Mouse (Mus musculus) myocyte (in vitro differentiated cells): ENCODE measurements around the gene Rnf152. TPM values are rescaled to one million over a fixed set of nuclear protein-coding genes. Genes with fewer than 3 reads are reported as not detected.

Source experiments
- H3K27me3 ChIP-seq: one replicate; pipeline ENCODE4 v1.6.1; 2011; ENCODE audit not compliant: control insufficient read depth, insufficient read depth, insufficient read length
- H3K36me3 ChIP-seq: one replicate; pipeline ENCODE4 v1.6.1; 2011; ENCODE audit not compliant: control insufficient read depth, insufficient read depth
- H3K4me2 ChIP-seq: one replicate; pipeline ENCODE4 v1.6.1; 2011; ENCODE audit warnings: low read depth, control low read depth
- H3K4me3 ChIP-seq: one replicate; pipeline ENCODE4 v1.5.1; 2011; ENCODE audit warnings: mild to moderate bottlenecking, control low read depth, moderate library complexity
- H3K79me2 ChIP-seq: one replicate; pipeline ENCODE4 v1.6.1; 2011; ENCODE audit not compliant: control insufficient read depth, insufficient read depth
- H3ac ChIP-seq: one replicate; pipeline ENCODE4 v1.6.1; 2011; ENCODE audit not compliant: control insufficient read depth, insufficient read length
- CEBPB ChIP-seq: IDR thresholded peaks from 2 replicates; pipeline ENCODE4 v1.6.1; 2011; ENCODE audit warnings: mild to moderate bottlenecking, moderate library complexity; ENCODE audit not compliant: poor library complexity, insufficient read depth, severe bottlenecking
- E2F4 ChIP-seq: IDR thresholded peaks from one replicate; pipeline ENCODE4 v1.6.1; 2011; ENCODE audit warnings: mild to moderate bottlenecking, control low read depth, moderate library complexity; ENCODE audit not compliant: insufficient read depth
- MAX ChIP-seq: IDR thresholded peaks from one replicate; pipeline ENCODE4 v1.6.1; 2011; ENCODE audit warnings: low read depth, mild to moderate bottlenecking, control low read depth
- MYOD1 ChIP-seq, 3 experiments: IDR thresholded peaks; one replicate each; pipeline ENCODE4 v1.6.1; 2011; ENCODE audit warnings: control low read depth in 2 of 3, low read depth in 2 of 3, mild to moderate bottlenecking in 2 of 3, moderate library complexity in 1 of 3; ENCODE audit not compliant: insufficient read length in 2 of 3, control insufficient read depth in 1 of 3
- MYOG ChIP-seq, 3 experiments: IDR thresholded peaks; one replicate each; pipeline ENCODE4 v1.6.1; 2011; ENCODE audit warnings: control low read depth in 2 of 3, low read depth in 2 of 3, mild to moderate bottlenecking in 2 of 3; ENCODE audit not compliant: insufficient read length in 2 of 3, control insufficient read depth in 1 of 3, insufficient read depth in 1 of 3
- POLR2A ChIP-seq: IDR thresholded peaks from one replicate; pipeline ENCODE4 v1.6.1; 2011; ENCODE audit warnings: low read depth, mild to moderate bottlenecking, control low read depth, moderate library complexity; ENCODE audit not compliant: insufficient read length
- POLR2AphosphoS2 ChIP-seq: IDR thresholded peaks from one replicate; pipeline ENCODE4 v1.6.1; 2011; ENCODE audit warnings: low read depth, control low read depth; ENCODE audit not compliant: insufficient read length
- REST ChIP-seq: IDR thresholded peaks from one replicate; pipeline ENCODE4 v1.6.1; 2011; ENCODE audit warnings: mild to moderate bottlenecking, control low read depth, moderate library complexity; ENCODE audit not compliant: insufficient read depth, insufficient read length
- SRF ChIP-seq: IDR thresholded peaks from one replicate; pipeline ENCODE4 v1.6.1; 2011; ENCODE audit warnings: low read depth; ENCODE audit not compliant: control insufficient read depth, insufficient read length
- TCF12 ChIP-seq: IDR thresholded peaks from one replicate; pipeline ENCODE4 v1.6.1; 2011; ENCODE audit warnings: mild to moderate bottlenecking, control low read depth; ENCODE audit not compliant: poor library complexity, insufficient read depth, severe bottlenecking
- TCF3 ChIP-seq: IDR thresholded peaks from one replicate; pipeline ENCODE4 v1.6.1; 2011; ENCODE audit warnings: low read depth, control low read depth; ENCODE audit not compliant: insufficient read length
- USF1 ChIP-seq: IDR thresholded peaks from one replicate; pipeline ENCODE4 v1.6.1; 2011; ENCODE audit warnings: low read depth, mild to moderate bottlenecking, control low read depth, moderate library complexity
- polyA plus RNA-seq: library from polyadenylated mRNA; unstranded; fragments of >200 nt; fragmentation: generic; extraction: Trizol; gene quantifications from one replicate; pipeline ENCODE4 v1.2.1, GENCODE M21; 2012; ENCODE audit warnings: missing spikeins

The Rnf152 gene
- polyA plus RNA-seq, 1 experiment: 0.01 TPM

GRCm38 (mm10) chr1:105351806-105352205, 4.7 kb downstream of the Rnf152 start:
- TF ChIP-seq SRF: no peak
- TF ChIP-seq MYOD1 (IDR thresholded peaks at IDR 0.05; ENCODE audit: control insufficient read depth in 1 of 3, insufficient read length in 2 of 3, low read depth in 2 of 3): no peak
- TF ChIP-seq CEBPB: no peak
- TF ChIP-seq MAX: no peak
- TF ChIP-seq TCF12: no peak
- no peak overlapping the region for H3K4me2 ChIP-seq
- H3K36me3 ChIP-seq: no peaks in the 10 kb centered on the region
- H3K4me3 ChIP-seq: no peak overlapping the region
- no peaks in the 10 kb centered on the region for H3K79me2 ChIP-seq
- H3ac ChIP-seq: no peak overlapping the region
- peaks cover 5% of the 10 kb centered on the region for H3K27me3 ChIP-seq

- no peaks in the 10 kb centered on the region for H3K79me2 ChIP-seq
- no peaks in the 10 kb centered on the region for H3K36me3 ChIP-seq
- H3ac ChIP-seq: no peak overlapping the region
- TF ChIP-seq MAX: no peak
- no peak for TF ChIP-seq SRF
- H3K27me3 ChIP-seq: no peaks in the 10 kb centered on the region
- no peak overlapping the region for H3K4me3 ChIP-seq
- H3K4me2 ChIP-seq: no peak overlapping the region
These were observed 14.2 kb downstream of the Rnf152 start for GRCm38 (mm10) chr1:105342305-105342704.

GRCm38 (mm10) chr1:105340943-105341342, 15.6 kb downstream of the Rnf152 start:
- H3K36me3 ChIP-seq: no peaks in the 10 kb centered on the region

GRCm38 (mm10) chr1:105337397-105337796, 19.1 kb downstream of the Rnf152 start:
- Histone ChIP-seq H3ac (no peak overlapping the region), H3K79me2 (no peaks in the 10 kb centered on the region), H3K27me3 (no peaks in the 10 kb centered on the region), H3K4me2 (no peak overlapping the region), H3K4me3 (no peak overlapping the region), H3K36me3 (no peaks in the 10 kb centered on the region)
- TF ChIP-seq CEBPB (no peak), USF1 (no peak)

More at GRCm38 (mm10) chr1:105340943-105341342, 15.6 kb downstream of the Rnf152 start:
- Histone ChIP-seq H3K4me2 (no peak overlapping the region), H3K4me3 (no peak overlapping the region), H3K79me2 (no peaks in the 10 kb centered on the region), H3ac (no peak overlapping the region), H3K27me3 (no peaks in the 10 kb centered on the region)
- no peak for TF ChIP-seq CEBPB
- no peak for TF ChIP-seq POLR2AphosphoS2
- TF ChIP-seq SRF: no peak
- no peak for TF ChIP-seq MAX
- TF ChIP-seq REST: no peak
- no peak for TF ChIP-seq TCF12
- TF ChIP-seq USF1: no peak
- TF ChIP-seq E2F4: no peak
- no peak for TF ChIP-seq POLR2A
- no peak for TF ChIP-seq TCF3
- no peak for TF ChIP-seq MYOD1 (IDR thresholded peaks at IDR 0.05; ENCODE audit: control insufficient read depth in 1 of 3, insufficient read length in 2 of 3, low read depth in 2 of 3)
- no peak for TF ChIP-seq MYOG (IDR thresholded peaks at IDR 0.05; ENCODE audit: control insufficient read depth in 1 of 3, insufficient read depth in 1 of 3, insufficient read length in 2 of 3, low read depth in 2 of 3)

GRCm38 (mm10) chr1:105336096-105336495, 20.4 kb downstream of the Rnf152 start:
- no peaks in the 10 kb centered on the region for H3K27me3 ChIP-seq
- H3ac ChIP-seq: no peak overlapping the region
- H3K4me3 ChIP-seq: no peak overlapping the region
- no peaks in the 10 kb centered on the region for H3K79me2 ChIP-seq
- no peaks in the 10 kb centered on the region for H3K36me3 ChIP-seq
- H3K4me2 ChIP-seq: no peak overlapping the region
- TF ChIP-seq MYOD1 (IDR thresholded peaks at IDR 0.05; ENCODE audit: control insufficient read depth in 1 of 3, insufficient read length in 2 of 3, low read depth in 2 of 3) (no peak), TCF12 (no peak), POLR2A (no peak), SRF (no peak), MAX (no peak), POLR2AphosphoS2 (no peak)

GRCm38 (mm10) chr1:105332087-105332731, 24.3 kb downstream of the Rnf152 start:
- Histone ChIP-seq H3K79me2 (no peaks in the 10 kb centered on the region), H3K4me2 (no peak overlapping the region), H3ac (no peak overlapping the region), H3K27me3 (no peaks in the 10 kb centered on the region), H3K36me3 (no peaks in the 10 kb centered on the region), H3K4me3 (no peak overlapping the region)
- no peak for TF ChIP-seq CEBPB
- no peak for TF ChIP-seq E2F4
- TF ChIP-seq REST: no peak
- TF ChIP-seq MYOG (IDR thresholded peaks at IDR 0.05; ENCODE audit: control insufficient read depth in 1 of 3, insufficient read depth in 1 of 3, insufficient read length in 2 of 3, low read depth in 2 of 3): no peak
- no peak for TF ChIP-seq MYOD1 (IDR thresholded peaks at IDR 0.05; ENCODE audit: control insufficient read depth in 1 of 3, insufficient read length in 2 of 3, low read depth in 2 of 3)
- TF ChIP-seq POLR2A: no peak
- no peak for TF ChIP-seq MAX
- no peak for TF ChIP-seq USF1
- TF ChIP-seq TCF12: no peak
- TF ChIP-seq POLR2AphosphoS2: no peak
- TF ChIP-seq SRF: no peak
